Mouse (Mus musculus) frontal cortex, adult 2 months (tissue): ENCODE measurements around the gene Neurl4. TPM values are rescaled to one million over a fixed set of nuclear protein-coding genes. Genes with fewer than 3 reads are reported as not detected.
"Not testable (repeated sequence)": the region's sequence is repeated elsewhere in the genome, so short reads cannot be mapped to it uniquely, and the experiment has no call there.

Source experiments
- DNase-seq, 2 experiments: peaks; one replicate each; pipeline ENCODE4 v3.0.0; 2022; ENCODE audit warnings: low spot score in 1 of 2; ENCODE audit errors: extremely low spot score in 1 of 2
- polyA plus RNA-seq: library from polyadenylated mRNA; depleted of rRNA; stranded (reverse); fragments of >200 nt; gene quantifications from 2 replicates; pipeline ENCODE4 v1.2.3, GENCODE M21; 2012; rRNA removed

Gene Neurl4
- polyA plus RNA-seq, 1 experiment: 101 TPM

GRCm38 (mm10) chr11:69948066-69948762 lies 47.3 kb downstream of the Neurl4 start, which contains the start of gene Slc2a4:
Gene Slc2a4 (minus strand): TSS chr11:69948188.
- DNase-seq: peak in 1 of 2 experiments; percentile 53

GRCm38 (mm10) chr11:69948763-69949150 lies 47.9 kb downstream of the Neurl4 start:
- DNase-seq: peak; percentile 31 to 84

GRCm38 (mm10) chr11:69950807-69951459 lies 50.1 kb downstream of the Neurl4 start:
- no peak for DNase-seq

GRCm38 (mm10) chr11:69952274-69952673 lies 51.4 kb downstream of the Neurl4 start:
- no peak for DNase-seq

- DNase-seq: no peak
Measured at GRCm38 (mm10) chr11:69953267-69953915, 52.5 kb downstream of the Neurl4 start.

- DNase-seq: not testable (repeated sequence)
Measured at GRCm38 (mm10) chr11:69955618-69956017, 54.7 kb downstream of the Neurl4 start.

GRCm38 (mm10) chr11:69956218-69956617 lies 55.3 kb downstream of the Neurl4 start:
- DNase-seq: no peak

GRCm38 (mm10) chr11:69960616-69961015 lies 59.7 kb downstream of the Neurl4 start:
- no peak for DNase-seq

GRCm38 (mm10) chr11:69961841-69962240 lies 61.0 kb downstream of the Neurl4 start:
- DNase-seq: no peak

Other genes with a start within 250 kb of the Neurl4 start
- gene Sox15, start 245.8 kb upstream of the Neurl4 start, polyA plus RNA-seq: 0.34 TPM in 1 of 2 replicates, not detected in the other
- gene Mpdu1, start 238.4 kb upstream of the Neurl4 start, polyA plus RNA-seq: 104 and 113 TPM in 2 replicates
- 13.7 TPM in 2 replicates for gene Cd68, start 234.9 kb upstream of the Neurl4 start, polyA plus RNA-seq
- gene Eif4a1, start 228.6 kb upstream of the Neurl4 start, polyA plus RNA-seq: 365 and 370 TPM in 2 replicates
- gene Senp3, start 219.0 kb upstream of the Neurl4 start, polyA plus RNA-seq: 138 and 154 TPM in 2 replicates
- 5.3 and 5.4 TPM in 2 replicates for gene Tnfsf13, start 215.3 kb upstream of the Neurl4 start, polyA plus RNA-seq
- 17.1 and 20.6 TPM in 2 replicates for gene Tnfsf12, start 205.2 kb upstream of the Neurl4 start, polyA plus RNA-seq
- 2.9 and 4.9 TPM in 2 replicates for gene Tnfsfm13, start 205.0 kb upstream of the Neurl4 start, polyA plus RNA-seq
- 30.9 and 32.6 TPM in 2 replicates for gene Polr2a, start 142.4 kb upstream of the Neurl4 start, polyA plus RNA-seq
- not detected in 2 replicates for gene Slc35g3, start 139.1 kb upstream of the Neurl4 start, polyA plus RNA-seq
- gene Zbtb4, start 135.2 kb upstream of the Neurl4 start, polyA plus RNA-seq: 45.7 and 51.4 TPM in 2 replicates
- 1.4 and 1.9 TPM in 2 replicates for gene Chrnb1, start 105.1 kb upstream of the Neurl4 start, polyA plus RNA-seq
- gene Fgf11, start 99.2 kb upstream of the Neurl4 start, polyA plus RNA-seq: 18.4 and 22.0 TPM in 2 replicates
- gene Tmem102, start 95.4 kb upstream of the Neurl4 start, polyA plus RNA-seq: 0.48 and 0.62 TPM in 2 replicates
- not detected in 2 replicates for gene Gm39566, start 85.8 kb upstream of the Neurl4 start, polyA plus RNA-seq
- gene Spem2, start 82.6 kb upstream of the Neurl4 start, polyA plus RNA-seq: not detected in 2 replicates
- 0.42 and 0.58 TPM in 2 replicates for gene Spem1, start 78.9 kb upstream of the Neurl4 start, polyA plus RNA-seq
- 116 and 125 TPM in 2 replicates for gene Nlgn2, start 63.3 kb upstream of the Neurl4 start, polyA plus RNA-seq
- 183 and 212 TPM in 2 replicates for gene Tmem256, start 62.6 kb upstream of the Neurl4 start, polyA plus RNA-seq
- gene Plscr3, start 54.7 kb upstream of the Neurl4 start, polyA plus RNA-seq: 33.6 and 37.6 TPM in 2 replicates
- gene Tnk1, start 42.3 kb upstream of the Neurl4 start, polyA plus RNA-seq: 0.14 and 0.17 TPM in 2 replicates
- gene Tmem95, start 23.1 kb upstream of the Neurl4 start, polyA plus RNA-seq: not detected in 2 replicates
- 1.6 and 1.8 TPM in 2 replicates for gene Kctd11, start 19.7 kb upstream of the Neurl4 start, polyA plus RNA-seq
- gene Acap1, start 5.5 kb upstream of the Neurl4 start, polyA plus RNA-seq: 0.24 and 0.27 TPM in 2 replicates
- 0.67 and 1.00 TPM in 2 replicates for gene 2810408A11Rik, start 85 bp upstream of the Neurl4 start, polyA plus RNA-seq
- gene Gps2, start 12.8 kb downstream of the Neurl4 start, polyA plus RNA-seq: 64.6 and 69.0 TPM in 2 replicates
- 630 and 714 TPM in 2 replicates for gene Eif5a, start 20.9 kb downstream of the Neurl4 start, polyA plus RNA-seq
- 20.1 and 20.6 TPM in 2 replicates for gene Ybx2, start 34.7 kb downstream of the Neurl4 start, polyA plus RNA-seq
- 1.4 and 2.1 TPM in 2 replicates for gene Slc2a4, start 47.1 kb downstream of the Neurl4 start, polyA plus RNA-seq
- gene Cldn7, start 63.7 kb downstream of the Neurl4 start, polyA plus RNA-seq: 0.10 and 0.34 TPM in 2 replicates
- 117 and 133 TPM in 2 replicates for gene Ctdnep1, start 80.1 kb downstream of the Neurl4 start, polyA plus RNA-seq
- gene Elp5, start 81.4 kb downstream of the Neurl4 start, polyA plus RNA-seq: 118 and 119 TPM in 2 replicates
- 291 and 371 TPM in 2 replicates for gene Gabarap, start 90.1 kb downstream of the Neurl4 start, polyA plus RNA-seq
- 38.9 and 42.2 TPM in 2 replicates for gene Phf23, start 94.7 kb downstream of the Neurl4 start, polyA plus RNA-seq
- 34.9 and 35.3 TPM in 2 replicates for gene Dvl2, start 99.5 kb downstream of the Neurl4 start, polyA plus RNA-seq
- 69.8 and 74.0 TPM in 2 replicates for gene Acadvl, start 114.3 kb downstream of the Neurl4 start, polyA plus RNA-seq
- 697 and 762 TPM in 2 replicates for gene Dlg4, start 115.9 kb downstream of the Neurl4 start, polyA plus RNA-seq
- gene Asgr1, start 153.0 kb downstream of the Neurl4 start, polyA plus RNA-seq: 2.4 and 3.6 TPM in 2 replicates
- 0.18 and 0.46 TPM in 2 replicates for gene Asgr2, start 191.6 kb downstream of the Neurl4 start, polyA plus RNA-seq
- 0.42 and 0.92 TPM in 2 replicates for gene Mgl2, start 229.3 kb downstream of the Neurl4 start, polyA plus RNA-seq